Mouse (Mus musculus): ENCODE measurements around the gene Tm6sf1. TPM values are rescaled to one million over a fixed set of nuclear protein-coding genes. Genes with fewer than 3 reads are reported as not detected.

Gene Tm6sf1
- polyA plus RNA-seq, 1 experiment from 2014 or later: 14.3 TPM

GRCm38 (mm10) chr7:81860996-81861395, 2.2 kb downstream of the Tm6sf1 start:
- Histone ChIP-seq H3K36me3 (ENCODE audit: insufficient read depth, low read length) (no peaks in the 10 kb centered on the region), H3K4me3 (ENCODE audit: low read length) (no peak overlapping the region), H3K9me3 (ENCODE audit: low read length) (no peaks in the 10 kb centered on the region), H3K27ac (ENCODE audit: low read length) (no peak overlapping the region), H3K9ac (replicated peaks; ENCODE audit: low read length) (no peak overlapping the region), H3K27me3 (ENCODE audit: insufficient read depth, low read length) (peaks cover 16% of the 10 kb centered on the region; the same call in 1 of the 2 replicates), H3K4me1 (ENCODE audit: insufficient read depth, low read length) (peaks cover 17% of the 10 kb centered on the region), H3K4me2 (replicated peaks; ENCODE audit: low read depth, low read length) (no peak overlapping the region)
- WGBS: 63% methylated on average over 5 of the region's 5 CpGs
- no peak for ATAC-seq (ENCODE audit: low FRiP score, low TSS enrichment)

- H3K4me2 ChIP-seq (replicated peaks; ENCODE audit: low read depth, low read length): no peak overlapping the region
Measured at GRCm38 (mm10) chr7:81861461-81861860, 2.7 kb downstream of the Tm6sf1 start.

GRCm38 (mm10) chr7:81861921-81862320, 3.1 kb downstream of the Tm6sf1 start:
- no peak for ATAC-seq (ENCODE audit: low FRiP score, low TSS enrichment)
- Histone ChIP-seq H3K4me3 (ENCODE audit: low read length) (no peak overlapping the region), H3K4me1 (ENCODE audit: insufficient read depth, low read length) (peaks cover 17% of the 10 kb centered on the region), H3K4me2 (replicated peaks; ENCODE audit: low read depth, low read length) (no peak overlapping the region), H3K27me3 (ENCODE audit: insufficient read depth, low read length) (peaks cover 16% of the 10 kb centered on the region; the same call in 1 of the 2 replicates), H3K9me3 (ENCODE audit: low read length) (no peaks in the 10 kb centered on the region), H3K27ac (ENCODE audit: low read length) (no peak overlapping the region), H3K36me3 (ENCODE audit: insufficient read depth, low read length) (no peaks in the 10 kb centered on the region), H3K9ac (replicated peaks; ENCODE audit: low read length) (no peak overlapping the region)
- 79% methylated on average over 4 of the region's 4 CpGs for WGBS

More at GRCm38 (mm10) chr7:81861461-81861860, 2.7 kb downstream of the Tm6sf1 start:
- Histone ChIP-seq H3K9ac (replicated peaks; ENCODE audit: low read length) (no peak overlapping the region), H3K9me3 (ENCODE audit: low read length) (no peaks in the 10 kb centered on the region), H3K36me3 (ENCODE audit: insufficient read depth, low read length) (no peaks in the 10 kb centered on the region), H3K27me3 (ENCODE audit: insufficient read depth, low read length) (peaks cover 16% of the 10 kb centered on the region; the same call in 1 of the 2 replicates), H3K4me3 (ENCODE audit: low read length) (no peak overlapping the region), H3K27ac (ENCODE audit: low read length) (no peak overlapping the region), H3K4me1 (ENCODE audit: insufficient read depth, low read length) (peaks cover 17% of the 10 kb centered on the region)
- ATAC-seq (ENCODE audit: low FRiP score, low TSS enrichment): no peak
- 93% methylated on average over 2 of the region's 2 CpGs for WGBS

- no peak overlapping the region for H3K4me2 ChIP-seq (replicated peaks; ENCODE audit: low read depth, low read length)
- no peak overlapping the region for H3K9ac ChIP-seq (replicated peaks; ENCODE audit: low read length)
- ATAC-seq (ENCODE audit: low FRiP score, low TSS enrichment): no peak
- H3K36me3 ChIP-seq (ENCODE audit: insufficient read depth, low read length): no peaks in the 10 kb centered on the region
- 70% methylated on average over 24 of the region's 24 CpGs for WGBS
- H3K4me1 ChIP-seq (ENCODE audit: insufficient read depth, low read length): peaks cover 17% of the 10 kb centered on the region
- H3K4me3 ChIP-seq (ENCODE audit: low read length): no peak overlapping the region
- peaks cover 9% of the 10 kb centered on the region; the same call in 1 of the 2 replicates for H3K27me3 ChIP-seq (ENCODE audit: insufficient read depth, low read length)
- H3K27ac ChIP-seq (ENCODE audit: low read length): peak overlapping the region; percentile 20; the same call in 1 of the 2 replicates
- H3K9me3 ChIP-seq (ENCODE audit: low read length): no peaks in the 10 kb centered on the region
Measured at GRCm38 (mm10) chr7:81862587-81863583, 4.1 kb downstream of the Tm6sf1 start.

GRCm38 (mm10) chr7:81864552-81864951, 5.8 kb downstream of the Tm6sf1 start:
- Histone ChIP-seq H3K36me3 (ENCODE audit: insufficient read depth, low read length) (no peaks in the 10 kb centered on the region), H3K4me2 (replicated peaks; ENCODE audit: low read depth, low read length) (no peak overlapping the region), H3K9ac (replicated peaks; ENCODE audit: low read length) (no peak overlapping the region), H3K27me3 (ENCODE audit: insufficient read depth, low read length) (no peaks in the 10 kb centered on the region; the same call in 1 of the 2 replicates), H3K4me1 (ENCODE audit: insufficient read depth, low read length) (peaks cover 10% of the 10 kb centered on the region), H3K27ac (ENCODE audit: low read length) (no peak overlapping the region), H3K9me3 (ENCODE audit: low read length) (no peaks in the 10 kb centered on the region; the same call in 1 of the 2 replicates), H3K4me3 (ENCODE audit: low read length) (no peak overlapping the region)
- WGBS: 93% methylated on average over 6 of the region's 6 CpGs
- ATAC-seq (ENCODE audit: low FRiP score, low TSS enrichment): no peak

GRCm38 (mm10) chr7:81865937-81866336, 7.1 kb downstream of the Tm6sf1 start:
- Histone ChIP-seq H3K36me3 (ENCODE audit: insufficient read depth, low read length) (no peaks in the 10 kb centered on the region), H3K27ac (ENCODE audit: low read length) (no peak overlapping the region), H3K27me3 (ENCODE audit: insufficient read depth, low read length) (no peaks in the 10 kb centered on the region), H3K4me2 (replicated peaks; ENCODE audit: low read depth, low read length) (no peak overlapping the region), H3K9ac (replicated peaks; ENCODE audit: low read length) (no peak overlapping the region), H3K9me3 (ENCODE audit: low read length) (no peaks in the 10 kb centered on the region; the same call in 1 of the 2 replicates), H3K4me1 (ENCODE audit: insufficient read depth, low read length) (no peaks in the 10 kb centered on the region), H3K4me3 (ENCODE audit: low read length) (no peak overlapping the region)
- ATAC-seq (ENCODE audit: low FRiP score, low TSS enrichment): no peak
- WGBS: 89% methylated on average over 6 of the region's 6 CpGs

- no peak overlapping the region for H3K9ac ChIP-seq (replicated peaks; ENCODE audit: low read length)
- H3K27me3 ChIP-seq (ENCODE audit: insufficient read depth, low read length): no peaks in the 10 kb centered on the region
- H3K36me3 ChIP-seq (ENCODE audit: insufficient read depth, low read length): no peaks in the 10 kb centered on the region; the same call in 1 of the 2 replicates
- H3K4me1 ChIP-seq (ENCODE audit: insufficient read depth, low read length): no peaks in the 10 kb centered on the region
- no peak overlapping the region for H3K27ac ChIP-seq (ENCODE audit: low read length)
- no peaks in the 10 kb centered on the region; the same call in 1 of the 2 replicates for H3K9me3 ChIP-seq (ENCODE audit: low read length)
- no peak overlapping the region for H3K4me3 ChIP-seq (ENCODE audit: low read length)
- 88% methylated on average over 9 of the region's 9 CpGs for WGBS
- no peak for ATAC-seq (ENCODE audit: low FRiP score, low TSS enrichment)
- no peak overlapping the region for H3K4me2 ChIP-seq (replicated peaks; ENCODE audit: low read depth, low read length)
Measured at GRCm38 (mm10) chr7:81867231-81867930, 8.6 kb downstream of the Tm6sf1 start.

GRCm38 (mm10) chr7:81868158-81868557, 9.4 kb downstream of the Tm6sf1 start:
- no peak overlapping the region for H3K4me3 ChIP-seq (ENCODE audit: low read length)
- no peaks in the 10 kb centered on the region for H3K27me3 ChIP-seq (ENCODE audit: insufficient read depth, low read length)
- ATAC-seq (ENCODE audit: low FRiP score, low TSS enrichment): peak; percentile 66
- H3K4me1 ChIP-seq (ENCODE audit: insufficient read depth, low read length): no peaks in the 10 kb centered on the region
- no peak overlapping the region for H3K4me2 ChIP-seq (replicated peaks; ENCODE audit: low read depth, low read length)
- no peak overlapping the region for H3K9ac ChIP-seq (replicated peaks; ENCODE audit: low read length)
- H3K36me3 ChIP-seq (ENCODE audit: insufficient read depth, low read length): no peaks in the 10 kb centered on the region; the same call in 1 of the 2 replicates
- H3K9me3 ChIP-seq (ENCODE audit: low read length): no peaks in the 10 kb centered on the region; the same call in 1 of the 2 replicates
- no peak overlapping the region for H3K27ac ChIP-seq (ENCODE audit: low read length)
- 31% methylated on average over 6 of the region's 6 CpGs for WGBS

GRCm38 (mm10) chr7:81872493-81873013, 13.8 kb downstream of the Tm6sf1 start:
- no peaks in the 10 kb centered on the region; the same call in 1 of the 2 replicates for H3K9me3 ChIP-seq (ENCODE audit: low read length)
- no peak overlapping the region for H3K4me2 ChIP-seq (replicated peaks; ENCODE audit: low read depth, low read length)
- no peak for ATAC-seq (ENCODE audit: low FRiP score, low TSS enrichment)
- no peaks in the 10 kb centered on the region; the same call in 1 of the 2 replicates for H3K36me3 ChIP-seq (ENCODE audit: insufficient read depth, low read length)
- H3K27ac ChIP-seq (ENCODE audit: low read length): no peak overlapping the region
- H3K27me3 ChIP-seq (ENCODE audit: insufficient read depth, low read length): no peaks in the 10 kb centered on the region
- WGBS: 63% methylated on average over 13 of the region's 13 CpGs
- H3K4me1 ChIP-seq (ENCODE audit: insufficient read depth, low read length): no peaks in the 10 kb centered on the region
- H3K4me3 ChIP-seq (ENCODE audit: low read length): no peak overlapping the region
- no peak overlapping the region for H3K9ac ChIP-seq (replicated peaks; ENCODE audit: low read length)

All from kidney, embryonic 16.5 days (tissue).